Mouse (Mus musculus): ENCODE results near the gene Pus1. TPM values are rescaled to one million over a fixed set of nuclear protein-coding genes. Genes with fewer than 3 reads are reported as not detected.

Pus1 gene
- polyA plus RNA-seq, 1 experiment from 2014 or later = 11.5 TPM

GRCm38 (mm10) chr5:110806676-110807075 is 26.2 kb upstream of the Pus1 start:
- Histone ChIP-seq H3K9me3 (ENCODE audit: control insufficient read depth, low read length) (no peaks in the 10 kb centered on the region), H3K27me3 (ENCODE audit: control insufficient read depth, insufficient read depth, low read length) (no peaks in the 10 kb centered on the region), H3K36me3 (replicated peaks; ENCODE audit: control insufficient read depth, insufficient read depth) (peaks cover 31% of the 10 kb centered on the region; the same call in 1 of the 2 replicates), H3K4me3 (replicated peaks; ENCODE audit: low read length) (no peak overlapping the region), H3K27ac (no peak overlapping the region), H3K4me1 (replicated peaks; ENCODE audit: control insufficient read depth, insufficient read depth, low read length) (peaks cover 30% of the 10 kb centered on the region), H3K4me2 (replicated peaks) (0 out of 2 replicates have a peak overlapping the region, but pooled peaks have one; percentile 6), H3K9ac (peak overlapping the region; percentile 34; the same call in 1 of the 2 replicates)
- DNase-seq (ENCODE audit: low spot score) (no peak), ATAC-seq (ENCODE audit: low FRiP score) (no peak)
- 96% methylated on average over 1 of the region's 1 CpGs for WGBS

DNA sequence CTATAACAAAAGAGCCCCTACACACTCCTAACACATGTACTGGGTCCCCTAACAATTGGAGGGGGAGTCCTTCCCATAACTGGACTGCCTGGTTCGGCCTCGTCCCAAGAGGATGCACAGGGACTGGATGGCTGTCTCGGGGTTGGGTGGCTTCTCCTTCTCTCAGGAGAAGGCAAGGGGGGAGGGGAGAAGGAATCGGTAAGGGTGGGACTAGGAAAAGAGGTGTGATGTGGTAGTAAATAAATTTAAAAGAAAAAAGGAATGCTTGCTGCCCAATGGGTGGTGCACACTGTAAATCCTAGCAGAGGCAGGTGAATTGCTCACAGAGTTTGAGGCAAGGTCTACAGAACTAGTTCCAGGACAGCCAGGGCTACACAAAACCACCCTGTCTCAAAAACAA is 25.7 kb upstream of the Pus1 start:
- H3K4me1 ChIP-seq (replicated peaks; ENCODE audit: control insufficient read depth, insufficient read depth, low read length) = peaks cover 30% of the 10 kb centered on the region
- DNase-seq (ENCODE audit: low spot score) (no peak), ATAC-seq (ENCODE audit: low FRiP score) (no peak)
- 92% methylated on average over 4 of the region's 4 CpGs for WGBS
- no peak overlapping the region for H3K27ac ChIP-seq
- 0 out of 2 replicates have a peak overlapping the region, but pooled peaks have one; percentile 6 for H3K4me2 ChIP-seq (replicated peaks)
- no peaks in the 10 kb centered on the region for H3K27me3 ChIP-seq (ENCODE audit: control insufficient read depth, insufficient read depth, low read length)
- no peaks in the 10 kb centered on the region for H3K9me3 ChIP-seq (ENCODE audit: control insufficient read depth, low read length)
- H3K4me3 ChIP-seq (replicated peaks; ENCODE audit: low read length) = no peak overlapping the region
- 0 out of 2 replicates have a peak overlapping the region, but pooled peaks have one; percentile 34 for H3K9ac ChIP-seq
- peaks cover 31% of the 10 kb centered on the region; the same call in 1 of the 2 replicates for H3K36me3 ChIP-seq (replicated peaks; ENCODE audit: control insufficient read depth, insufficient read depth)

DNA sequence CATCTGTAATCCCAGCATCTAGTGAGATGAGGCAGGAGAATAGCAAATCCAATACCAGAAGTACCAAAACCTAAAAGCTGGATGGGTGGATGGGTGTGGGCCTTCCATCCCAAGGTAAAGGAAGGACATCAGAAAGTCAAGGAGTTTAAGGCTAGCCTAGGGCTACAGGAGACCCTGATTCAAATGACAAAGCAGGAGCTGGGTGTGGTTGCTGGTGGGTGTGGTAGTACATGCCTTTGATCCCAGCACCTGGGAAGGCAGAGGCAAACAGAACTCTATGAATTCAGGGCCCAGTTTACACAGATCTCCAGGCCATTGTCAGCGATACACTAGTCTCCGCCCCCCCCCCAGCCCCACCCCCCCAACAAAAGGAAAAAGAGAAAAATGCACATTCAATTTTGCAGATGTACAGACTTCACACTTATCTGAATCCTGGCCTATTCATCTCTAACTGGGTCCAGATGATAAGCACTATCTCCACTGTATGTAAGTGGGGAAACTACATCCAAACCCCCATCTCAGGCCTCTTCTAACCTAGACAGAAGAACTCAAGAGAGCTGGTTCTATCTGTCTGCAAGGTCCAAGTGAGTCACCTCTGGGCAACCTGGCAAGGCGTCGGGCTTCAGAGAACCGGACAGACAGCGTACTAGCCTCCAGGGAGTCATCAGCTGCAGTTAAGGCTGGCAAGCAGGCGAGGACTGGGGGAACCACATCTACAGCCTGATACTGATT is 23.7 kb upstream of the Pus1 start:
- ATAC-seq (ENCODE audit: low FRiP score) (no peak), DNase-seq (ENCODE audit: low spot score) (no peak)
- no peak overlapping the region for H3K9ac ChIP-seq
- WGBS = 78% methylated on average over 7 of the region's 7 CpGs
- no peak overlapping the region for H3K27ac ChIP-seq
- no peaks in the 10 kb centered on the region for H3K9me3 ChIP-seq (ENCODE audit: control insufficient read depth, low read length)
- peaks cover 48% of the 10 kb centered on the region for H3K36me3 ChIP-seq (replicated peaks; ENCODE audit: control insufficient read depth, insufficient read depth)
- no peak overlapping the region for H3K4me3 ChIP-seq (replicated peaks; ENCODE audit: low read length)
- H3K4me2 ChIP-seq (replicated peaks) = no peak overlapping the region
- H3K4me1 ChIP-seq (replicated peaks; ENCODE audit: control insufficient read depth, insufficient read depth, low read length) = peaks cover 30% of the 10 kb centered on the region
- no peaks in the 10 kb centered on the region for H3K27me3 ChIP-seq (ENCODE audit: control insufficient read depth, insufficient read depth, low read length)

GRCm38 (mm10) chr5:110802809-110803208 is 22.4 kb upstream of the Pus1 start:
- Histone ChIP-seq H3K27me3 (ENCODE audit: control insufficient read depth, insufficient read depth, low read length) (no peaks in the 10 kb centered on the region), H3K4me2 (replicated peaks) (no peak overlapping the region), H3K4me1 (replicated peaks; ENCODE audit: control insufficient read depth, insufficient read depth, low read length) (peaks cover 20% of the 10 kb centered on the region), H3K9me3 (ENCODE audit: control insufficient read depth, low read length) (no peaks in the 10 kb centered on the region), H3K9ac (no peak overlapping the region), H3K36me3 (replicated peaks; ENCODE audit: control insufficient read depth, insufficient read depth) (peaks cover 61% of the 10 kb centered on the region), H3K4me3 (replicated peaks; ENCODE audit: low read length) (no peak overlapping the region), H3K27ac (no peak overlapping the region)
- ATAC-seq (ENCODE audit: low FRiP score) (no peak), DNase-seq (ENCODE audit: low spot score) (no peak)

DNA sequence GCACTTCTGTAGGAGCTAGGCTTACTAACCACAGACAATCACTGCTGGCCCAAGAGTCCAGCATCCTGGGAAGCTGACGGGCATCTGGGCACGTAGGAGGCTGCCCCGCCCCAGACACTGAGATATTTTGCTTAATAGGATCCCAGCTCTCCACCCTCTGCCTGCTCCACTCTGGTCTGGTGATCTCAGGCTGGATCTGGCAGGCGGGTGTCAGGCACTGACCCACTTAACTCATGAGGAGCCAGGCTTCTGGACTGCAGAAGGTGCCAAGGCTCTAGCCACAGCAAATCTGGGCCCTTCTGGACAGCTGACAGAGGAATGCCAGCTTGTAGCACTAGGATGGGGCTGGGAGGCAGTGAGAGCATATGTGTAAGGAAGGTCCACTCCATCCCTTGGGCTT is 21.7 kb upstream of the Pus1 start:
- Histone ChIP-seq H3K4me1 (replicated peaks; ENCODE audit: control insufficient read depth, insufficient read depth, low read length) (peaks cover 14% of the 10 kb centered on the region), H3K9ac (no peak overlapping the region), H3K27ac (no peak overlapping the region), H3K27me3 (ENCODE audit: control insufficient read depth, insufficient read depth, low read length) (no peaks in the 10 kb centered on the region), H3K4me3 (replicated peaks; ENCODE audit: low read length) (no peak overlapping the region), H3K4me2 (replicated peaks) (no peak overlapping the region), H3K36me3 (replicated peaks; ENCODE audit: control insufficient read depth, insufficient read depth) (peaks cover 67% of the 10 kb centered on the region), H3K9me3 (ENCODE audit: control insufficient read depth, low read length) (no peaks in the 10 kb centered on the region)
- DNase-seq (ENCODE audit: low spot score) = no peak
- no peak for ATAC-seq (ENCODE audit: low FRiP score)
- WGBS = 89% methylated on average over 4 of the region's 4 CpGs

DNA sequence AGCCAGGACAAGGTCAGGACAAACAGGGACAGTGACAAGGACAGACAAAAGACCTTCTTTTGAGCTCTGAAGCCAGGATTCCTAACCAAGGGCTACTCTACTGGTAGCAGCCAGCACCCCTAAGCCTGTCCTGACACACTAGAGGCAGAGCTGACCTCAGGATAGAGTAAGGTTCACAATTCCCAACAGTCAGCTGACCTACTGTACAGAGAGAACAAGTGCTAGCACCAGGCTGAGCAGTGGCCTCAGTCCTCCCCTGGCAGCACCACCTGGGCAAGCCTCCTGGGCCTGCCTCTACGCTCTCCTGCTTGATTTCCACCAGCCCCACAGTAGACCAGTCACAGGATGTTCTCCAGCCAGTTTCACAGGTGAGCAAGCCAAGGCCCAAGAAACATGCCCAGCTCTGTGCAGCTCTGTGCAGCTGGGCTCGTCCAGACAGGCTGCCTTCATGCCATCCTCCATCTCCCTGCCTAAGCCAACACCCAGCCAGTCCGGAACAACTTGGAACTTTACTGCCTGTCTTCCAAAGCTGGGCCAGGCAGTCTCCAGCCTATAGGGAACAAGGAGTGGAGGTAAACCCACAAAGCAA is 20.7 kb upstream of the Pus1 start:
- Histone ChIP-seq H3K9ac (no peak overlapping the region), H3K36me3 (replicated peaks; ENCODE audit: control insufficient read depth, insufficient read depth) (peaks cover 74% of the 10 kb centered on the region), H3K27ac (no peak overlapping the region)

DNA sequence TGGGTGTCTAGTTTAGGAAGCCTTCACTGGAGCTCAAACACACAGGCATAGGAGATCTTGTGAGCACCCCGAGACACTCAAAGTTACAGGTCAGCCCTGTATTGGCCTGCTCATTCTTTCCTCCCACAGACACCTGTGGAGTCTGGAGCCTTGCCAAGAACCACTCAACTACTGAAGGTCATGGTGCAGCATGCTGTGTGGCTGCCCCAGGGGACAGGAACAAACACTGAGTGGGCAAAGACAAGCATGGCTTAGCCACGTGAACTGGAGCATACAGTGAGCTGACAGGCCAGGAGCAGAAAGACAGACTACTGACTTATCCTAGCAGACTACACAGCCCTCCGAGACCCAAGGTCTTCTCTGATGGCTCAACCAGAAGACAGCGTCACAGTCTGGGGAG is 17.2 kb upstream of the Pus1 start:
- Histone ChIP-seq H3K27ac (no peak overlapping the region), H3K27me3 (ENCODE audit: control insufficient read depth, insufficient read depth, low read length) (no peaks in the 10 kb centered on the region), H3K4me2 (replicated peaks) (no peak overlapping the region), H3K36me3 (replicated peaks; ENCODE audit: control insufficient read depth, insufficient read depth) (peaks cover 87% of the 10 kb centered on the region), H3K9ac (no peak overlapping the region), H3K4me1 (replicated peaks; ENCODE audit: control insufficient read depth, insufficient read depth, low read length) (no peaks in the 10 kb centered on the region), H3K9me3 (ENCODE audit: control insufficient read depth, low read length) (no peaks in the 10 kb centered on the region), H3K4me3 (replicated peaks; ENCODE audit: low read length) (no peak overlapping the region)
- DNase-seq (ENCODE audit: low spot score) = no peak
- WGBS = 70% methylated on average over 4 of the region's 4 CpGs
- no peak for ATAC-seq (ENCODE audit: low FRiP score)

More for the DNA sequence above, 20.7 kb upstream of the Pus1 start:
- no peaks in the 10 kb centered on the region for H3K27me3 ChIP-seq (ENCODE audit: control insufficient read depth, insufficient read depth, low read length)
- H3K4me1 ChIP-seq (replicated peaks; ENCODE audit: control insufficient read depth, insufficient read depth, low read length) = peaks cover 3% of the 10 kb centered on the region
- no peak overlapping the region for H3K4me2 ChIP-seq (replicated peaks)
- H3K4me3 ChIP-seq (replicated peaks; ENCODE audit: low read length) = no peak overlapping the region
- no peak for DNase-seq (ENCODE audit: low spot score)
- no peak for ATAC-seq (ENCODE audit: low FRiP score)
- WGBS = 98% methylated on average over 3 of the region's 3 CpGs
- H3K9me3 ChIP-seq (ENCODE audit: control insufficient read depth, low read length) = no peaks in the 10 kb centered on the region

DNA sequence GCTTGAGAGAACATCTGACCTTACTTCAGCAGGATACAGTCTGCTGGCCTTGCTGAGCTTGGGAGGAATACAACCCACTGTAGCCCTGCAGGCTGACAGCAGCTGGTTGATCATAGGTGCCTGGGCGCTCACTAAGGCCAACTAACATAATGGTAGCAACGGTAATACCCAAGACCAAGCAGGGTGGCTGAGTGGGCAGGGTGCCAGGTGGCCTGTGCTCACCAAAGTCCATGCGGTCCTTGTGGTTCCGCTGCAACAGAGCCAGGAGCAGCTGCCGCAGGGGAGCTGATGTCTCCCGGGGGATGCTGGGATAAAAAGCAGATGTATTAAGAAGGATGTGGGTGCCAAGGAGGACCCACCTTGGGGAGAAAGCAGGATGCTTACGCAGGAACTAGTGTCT is 13.9 kb upstream of the Pus1 start:
- Histone ChIP-seq H3K27ac (no peak overlapping the region), H3K4me2 (replicated peaks) (no peak overlapping the region), H3K4me1 (replicated peaks; ENCODE audit: control insufficient read depth, insufficient read depth, low read length) (no peaks in the 10 kb centered on the region), H3K27me3 (ENCODE audit: control insufficient read depth, insufficient read depth, low read length) (no peaks in the 10 kb centered on the region), H3K36me3 (replicated peaks; ENCODE audit: control insufficient read depth, insufficient read depth) (peaks cover 99% of the 10 kb centered on the region), H3K4me3 (replicated peaks; ENCODE audit: low read length) (no peak overlapping the region), H3K9ac (no peak overlapping the region), H3K9me3 (ENCODE audit: control insufficient read depth, low read length) (no peaks in the 10 kb centered on the region)
- no peak for ATAC-seq (ENCODE audit: low FRiP score)
- 89% methylated on average over 7 of the region's 7 CpGs for WGBS
- DNase-seq (ENCODE audit: low spot score) = no peak

GRCm38 (mm10) chr5:110788684-110789083 is 8.2 kb upstream of the Pus1 start:
- peaks cover 92% of the 10 kb centered on the region for H3K36me3 ChIP-seq (replicated peaks; ENCODE audit: control insufficient read depth, insufficient read depth)
- WGBS = 68% methylated on average over 5 of the region's 5 CpGs
- no peak overlapping the region for H3K4me2 ChIP-seq (replicated peaks)
- H3K9ac ChIP-seq = no peak overlapping the region
- DNase-seq (ENCODE audit: low spot score) (peak; percentile 69), ATAC-seq (ENCODE audit: low FRiP score) (peak; percentile 66; the same call in 1 of the 2 replicates)
- no peak overlapping the region for H3K27ac ChIP-seq
- no peaks in the 10 kb centered on the region for H3K9me3 ChIP-seq (ENCODE audit: control insufficient read depth, low read length)
- no peaks in the 10 kb centered on the region for H3K27me3 ChIP-seq (ENCODE audit: control insufficient read depth, insufficient read depth, low read length)
- no peak overlapping the region for H3K4me3 ChIP-seq (replicated peaks; ENCODE audit: low read length)
- H3K4me1 ChIP-seq (replicated peaks; ENCODE audit: control insufficient read depth, insufficient read depth, low read length) = no peaks in the 10 kb centered on the region
